Mouse (Mus musculus) erythroid progenitor cell, adult 5-6 weeks (primary cell): ENCODE results near the gene Pemt. TPM values are rescaled to one million over a fixed set of nuclear protein-coding genes. Genes with fewer than 3 reads are reported as not detected.

ENCODE experiments used
- ATAC-seq: replicated peaks from 2 replicates; pipeline ENCODE4 v1.8.0; 2016; ENCODE audit warnings: moderate number of reproducible peaks, mild to moderate bottlenecking, moderate TSS enrichment, inconsistent platforms; ENCODE audit not compliant: poor library complexity, low FRiP score, severe bottlenecking
- total RNA-seq, 2 experiments: library from RNA; stranded (forward) in 1 of 2; stranded (reverse) in 1 of 2; fragments of 150-400 nt in 1 of 2; fragments of 186-747, 209-891 nt in 1 of 2; gene quantifications; 2 replicates each; pipeline versions ENCODE4 v1.2.3 to v1.2.4; 2015 to 2017; ENCODE audit warnings: low replicate concordance in 2 of 2

Gene Pemt
- total RNA-seq, 2 experiments from 2014 or later = not detected

- ATAC-seq = no peak
These were observed 36.8 kb downstream of the Pemt start for GRCm38 (mm10) chr11:60009451-60009850.

GRCm38 (mm10) chr11:60005866-60006265 lies 40.4 kb downstream of the Pemt start:
- ATAC-seq = no peak

- no peak for ATAC-seq
These were observed 41.6 kb downstream of the Pemt start for GRCm38 (mm10) chr11:60004716-60005115.

- ATAC-seq = no peak
These were observed 42.5 kb downstream of the Pemt start for GRCm38 (mm10) chr11:60003811-60004210.

- ATAC-seq = no peak
These were observed 44.9 kb downstream of the Pemt start for GRCm38 (mm10) chr11:60001231-60001980.

- ATAC-seq = no peak
These were observed 52.0 kb downstream of the Pemt start for GRCm38 (mm10) chr11:59994318-59994717.

GRCm38 (mm10) chr11:59991365-59991764 lies 54.9 kb downstream of the Pemt start:
- ATAC-seq = no peak

- no peak for ATAC-seq
These were observed 56.9 kb downstream of the Pemt start for GRCm38 (mm10) chr11:59989406-59989805.

- no peak for ATAC-seq
These were observed 68.5 kb downstream of the Pemt start for GRCm38 (mm10) chr11:59977831-59978230.

- no peak for ATAC-seq
These were observed 71.0 kb downstream of the Pemt start for GRCm38 (mm10) chr11:59975241-59975640.

GRCm38 (mm10) chr11:59973389-59973788 lies 72.9 kb downstream of the Pemt start:
- no peak for ATAC-seq

- no peak for ATAC-seq
These were observed 74.6 kb downstream of the Pemt start for GRCm38 (mm10) chr11:59971691-59972090.

GRCm38 (mm10) chr11:59970780-59971179 lies 75.5 kb downstream of the Pemt start:
- ATAC-seq = no peak

GRCm38 (mm10) chr11:59967765-59968164 lies 78.5 kb downstream of the Pemt start:
- no peak for ATAC-seq

- ATAC-seq = no peak
These were observed 80.2 kb downstream of the Pemt start for GRCm38 (mm10) chr11:59966102-59966483.

GRCm38 (mm10) chr11:59965227-59966101 lies 80.8 kb downstream of the Pemt start:
- peak; percentile 83 for ATAC-seq

GRCm38 (mm10) chr11:59964818-59965217 lies 81.5 kb downstream of the Pemt start, which contains the start of gene Rasd1:
Gene Rasd1, minus strand, starts transcription at chr11:59964944.
- ATAC-seq = peak; percentile 91

- ATAC-seq = peak; percentile 32
These were observed 82.0 kb downstream of the Pemt start for GRCm38 (mm10) chr11:59964163-59964758.

- no peak for ATAC-seq
These were observed 82.7 kb downstream of the Pemt start for GRCm38 (mm10) chr11:59963364-59964162.

- no peak for ATAC-seq
These were observed 83.7 kb downstream of the Pemt start for GRCm38 (mm10) chr11:59962590-59962989.
